ENCODE assay signal across 12 mouse cellular contexts in the genomic region with DNA sequence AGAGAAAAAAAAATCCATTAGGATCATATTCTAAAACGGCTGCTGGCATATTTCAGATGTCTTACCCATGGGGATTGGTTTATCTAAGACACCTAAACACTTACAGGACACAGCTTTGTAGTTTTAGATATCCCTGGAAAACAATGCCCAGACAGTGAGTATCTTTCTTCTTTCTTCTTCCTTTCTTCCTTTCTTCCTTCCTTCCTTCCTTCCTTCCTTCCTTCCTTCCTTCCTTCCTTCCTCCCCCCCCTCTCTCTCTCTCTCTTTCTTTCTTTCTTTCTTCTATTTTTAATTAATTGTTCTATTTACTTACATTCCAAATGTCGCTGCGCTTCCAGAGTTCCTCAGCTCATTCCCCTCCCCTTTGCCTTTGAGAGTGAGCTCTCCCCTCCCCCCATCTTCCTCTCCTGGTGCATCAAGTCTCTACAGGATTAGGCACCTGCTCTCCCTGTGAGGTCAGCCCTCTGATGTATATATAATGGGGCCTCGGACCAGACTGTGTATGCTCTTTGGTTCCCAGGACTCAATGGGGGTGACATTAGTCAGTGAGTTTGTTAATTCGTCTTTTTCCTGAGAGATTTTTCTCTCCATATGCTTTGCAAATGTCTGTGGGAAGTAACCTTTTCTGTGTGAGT.
DNase-seq lines count a peak whose midpoint lies in the region; ATAC-seq lines count a peak whose summit lies in the region.
"Had no signal": no experiment of that assay in that cellular context is flagged by ENCODE, and none has a peak within 500 bp of the region (broad histone marks: within the 10 kb centered on the region; RNA-seq: fewer than 3 reads in every experiment).

No protein-coding gene starts in this region.

- no peak for ATAC-seq in limb, embryonic 11.5 days (ENCODE audit: insufficient number of reproducible peaks, low FRiP score, low TSS enrichment, low read depth)
- ATAC-seq in embryonic facial prominence, embryonic 13.5 days (ENCODE audit: insufficient number of reproducible peaks, insufficient read depth, low FRiP score, low TSS enrichment, low read depth), result no peak
- 0 out of 2 replicates have a peak, but pooled peaks have one; percentile 60 for ATAC-seq in hindbrain, embryonic 16.5 days
- ATAC-seq in monocyte, adult 5-6 weeks (replicated peaks; ENCODE audit: insufficient number of reproducible peaks, low FRiP score, low TSS enrichment, poor library complexity, severe bottlenecking), result no peak

- 14% methylated on average over 5 of the region's 5 CpGs for WGBS in limb, embryonic 11.5 days
- 17% methylated on average over 5 of the region's 5 CpGs for WGBS in limb, embryonic 10.5 days
- WGBS in embryonic facial prominence, embryonic 13.5 days, result 9% methylated on average over 5 of the region's 5 CpGs
- 10% methylated on average over 5 of the region's 5 CpGs for WGBS in hindbrain, embryonic 16.5 days

- H3K4me1 ChIP-seq in limb, embryonic 11.5 days (ENCODE audit: control insufficient read depth, insufficient read depth, low read length), result no peaks in the 10 kb centered on the region
- H3K4me1 ChIP-seq in limb, embryonic 10.5 days, result peaks cover 2% of the 10 kb centered on the region; the same call in 1 of the 2 replicates
- H3K4me1 ChIP-seq in embryonic facial prominence, embryonic 13.5 days, result peaks cover 3% of the 10 kb centered on the region
- H3K4me1 ChIP-seq in hindbrain, embryonic 16.5 days (ENCODE audit: control insufficient read depth, insufficient read depth, low read depth, low read length), result no peaks in the 10 kb centered on the region; the same call in none of the 2 replicates
- H3K4me1 ChIP-seq: liver, embryonic 13.5 days had no signal

- no peak overlapping the region for H3K4me2 ChIP-seq in limb, embryonic 11.5 days (ENCODE audit: low read depth, severe bottlenecking)
- peak overlapping the region; percentile 26 for H3K4me2 ChIP-seq in embryonic facial prominence, embryonic 13.5 days
- H3K4me2 ChIP-seq in hindbrain, embryonic 16.5 days (ENCODE audit: low read length), result peak overlapping the region; percentile 47
- H3K4me2 ChIP-seq: liver, embryonic 13.5 days had no signal

- no peak overlapping the region for H3K9ac ChIP-seq in limb, embryonic 11.5 days (ENCODE audit: low read length)
- no peak overlapping the region for H3K9ac ChIP-seq in embryonic facial prominence, embryonic 13.5 days
- no peak overlapping the region for H3K9ac ChIP-seq in hindbrain, embryonic 16.5 days (ENCODE audit: low read depth, low read length)
- H3K9ac ChIP-seq: liver, embryonic 13.5 days had no signal

- H3K36me3 ChIP-seq in limb, embryonic 11.5 days (ENCODE audit: control insufficient read depth, insufficient read depth, low read length), result no peaks in the 10 kb centered on the region
- no peaks in the 10 kb centered on the region for H3K36me3 ChIP-seq in limb, embryonic 10.5 days
- peaks cover 7% of the 10 kb centered on the region; the same call in 1 of the 2 replicates for H3K36me3 ChIP-seq in embryonic facial prominence, embryonic 13.5 days
- H3K36me3 ChIP-seq in hindbrain, embryonic 16.5 days (ENCODE audit: control insufficient read depth, insufficient read depth, low read length), result peaks cover 7% of the 10 kb centered on the region
- H3K36me3 ChIP-seq: liver, embryonic 13.5 days had no signal

- H3K9me3 ChIP-seq in limb, embryonic 11.5 days (ENCODE audit: control insufficient read depth, low read length), result no peaks in the 10 kb centered on the region; the same call in 1 of the 2 replicates
- H3K9me3 ChIP-seq in limb, embryonic 10.5 days (replicated peaks), result peaks cover 2% of the 10 kb centered on the region; the same call in 1 of the 2 replicates
- peaks cover 9% of the 10 kb centered on the region for H3K9me3 ChIP-seq in embryonic facial prominence, embryonic 13.5 days
- peaks cover 5% of the 10 kb centered on the region for H3K9me3 ChIP-seq in hindbrain, embryonic 16.5 days (ENCODE audit: control insufficient read depth, low read length)

- H3K27ac ChIP-seq in limb, embryonic 11.5 days (replicated peaks; ENCODE audit: low read depth, low read length), result no peak overlapping the region
- no peak overlapping the region for H3K27ac ChIP-seq in limb, embryonic 10.5 days
- no peak overlapping the region for H3K27ac ChIP-seq in embryonic facial prominence, embryonic 13.5 days
- no peak overlapping the region for H3K27ac ChIP-seq in hindbrain, embryonic 16.5 days (ENCODE audit: low read depth, low read length)
- H3K27ac ChIP-seq: liver, embryonic 13.5 days had no signal

- peak; percentile 24 for DNase-seq in limb, embryonic 11.5 days (ENCODE audit: low spot score)
- DNase-seq in limb, embryonic 10.5 days (ENCODE audit: low spot score), result no peak
- DNase-seq in retina, embryonic 14.5 days (ENCODE audit: low spot score), result peak; percentile 36
- DNase-seq in right cerebral cortex, postnatal 14 days, result no peak
- DNase-seq: cerebellum, postnatal 25 days; gastrocnemius, postnatal 14 days; liver, embryonic 13.5 days; spleen, adult 18-20 months had no signal

- no peak overlapping the region for H3K4me3 ChIP-seq in limb, embryonic 11.5 days (ENCODE audit: low read depth, low read length)
- no peak overlapping the region for H3K4me3 ChIP-seq in limb, embryonic 10.5 days
- H3K4me3 ChIP-seq in embryonic facial prominence, embryonic 13.5 days, result no peak overlapping the region
- no peak overlapping the region for H3K4me3 ChIP-seq in hindbrain, embryonic 16.5 days (ENCODE audit: low read length)
- H3K4me3 ChIP-seq: layer of hippocampus, adult 2 months; liver, embryonic 13.5 days had no signal

- H3K27me3 ChIP-seq in limb, embryonic 11.5 days (ENCODE audit: control insufficient read depth, insufficient read depth, low read length), result no peaks in the 10 kb centered on the region
- H3K27me3 ChIP-seq in limb, embryonic 10.5 days (ENCODE audit: low read depth, poor library complexity, severe bottlenecking), result no peaks in the 10 kb centered on the region
- no peaks in the 10 kb centered on the region for H3K27me3 ChIP-seq in embryonic facial prominence, embryonic 13.5 days
- H3K27me3 ChIP-seq in hindbrain, embryonic 16.5 days (replicated peaks; ENCODE audit: control insufficient read depth, insufficient read depth, low read length), result no peaks in the 10 kb centered on the region
- H3K27me3 ChIP-seq: liver, embryonic 13.5 days had no signal

Comparison
In these comparisons a context has a peak if more than half of its experiments do, and no peak if none do; other contexts are left out.
1. DNase-seq: peak in limb, embryonic 11.5 days (single experiment) and retina, embryonic 14.5 days (single experiment); none in limb, embryonic 10.5 days (single experiment) and right cerebral cortex, postnatal 14 days (single experiment).